Mouse (Mus musculus) midbrain, postnatal 0 days (tissue): ENCODE data around the gene Rap2c. TPM values are rescaled to one million over a fixed set of nuclear protein-coding genes. Genes with fewer than 3 reads are reported as not detected.

Experiments used
- ATAC-seq: fragments of 200-750 bp; cut with Nextera tagmentation; 2 replicates; pipeline ENCODE4 v1.8.0; 2017; ENCODE audit warnings: moderate number of reproducible peaks, mild to moderate bottlenecking, moderate TSS enrichment, moderate library complexity; ENCODE audit not compliant: low FRiP score
- DNase-seq: peaks from one replicate; pipeline ENCODE4 v3.0.0-alpha.2; 2015; ENCODE audit warnings: low spot score
- H3K27ac ChIP-seq: fragments of 300-500 bp; sonication (generic); 2 replicates; pipeline ENCODE4 v1.5.1; 2014; ENCODE audit warnings: low read depth, mild to moderate bottlenecking, low read length, mixed read lengths
- H3K27me3 ChIP-seq: fragments of 300-500 bp; sonication (generic); 2 replicates; pipeline ENCODE4 v1.6.1; 2014; ENCODE audit warnings: low read length, control low read depth, mixed read lengths; ENCODE audit not compliant: insufficient read depth
- H3K36me3 ChIP-seq: fragments of 300-500 bp; sonication (generic); 2 replicates; pipeline ENCODE4 v1.6.1; 2014; ENCODE audit warnings: low read length, control low read depth, mixed read lengths; ENCODE audit not compliant: insufficient read depth
- H3K4me1 ChIP-seq: fragments of 300-500 bp; sonication (generic); 2 replicates; pipeline ENCODE4 v1.6.1; 2014; ENCODE audit warnings: mild to moderate bottlenecking, control low read depth, antibody characterized with exemption, low read length, mixed read lengths; ENCODE audit not compliant: insufficient read depth
- H3K4me2 ChIP-seq: fragments of 300-500 bp; sonication (generic); 2 replicates; pipeline ENCODE4 v1.6.1; 2014; ENCODE audit warnings: low read depth, mild to moderate bottlenecking, low read length, mixed read lengths; ENCODE audit not compliant: poor library complexity, severe bottlenecking
- H3K4me3 ChIP-seq: fragments of 300-500 bp; sonication (generic); 2 replicates; pipeline ENCODE4 v1.5.1; 2014; ENCODE audit warnings: low read depth, mild to moderate bottlenecking, low read length, moderate library complexity
- H3K9ac ChIP-seq: fragments of 300-500 bp; sonication (generic); replicated peaks from 2 replicates; pipeline ENCODE4 v1.6.1; 2014; ENCODE audit warnings: mild to moderate bottlenecking, low read length, moderate library complexity, mixed read lengths; ENCODE audit not compliant: poor library complexity, severe bottlenecking
- H3K9me3 ChIP-seq: fragments of 300-500 bp; sonication (generic); 2 replicates; pipeline ENCODE4 v1.6.1; 2016; ENCODE audit warnings: low read length, control low read depth
- CTCF ChIP-seq: IDR thresholded peaks from 2 replicates; pipeline ENCODE4 v1.5.1; 2016; ENCODE audit warnings: antibody characterized with exemption, mild to moderate bottlenecking
- WGBS: fragments of 180-500 bp; shearing (Covaris S2); extraction: QIAGEN DNeasy Blood & Tissue Kit; methylation state at CpG from one replicate; pipeline ENCODE4 v1.1.7; 2014; 5-methylcytosine and 5-hydroxymethylcytosine counted together
- polyA plus RNA-seq: library from polyadenylated mRNA; unstranded; fragments of >200 nt; fragmentation: Nextera tagmentation; extraction: Ambion mirVana; gene quantifications from 2 replicates; pipeline ENCODE4 v1.2.1, GENCODE M21; 2015
- total RNA-seq: library from RNA; depleted of rRNA; stranded (reverse); fragments of >200 nt; gene quantifications from 2 replicates; pipeline ENCODE4 v1.2.3, GENCODE M21; 2014; rRNA removed

Rap2c gene
- 20.9 and 22.8 TPM in 2 replicates for total RNA-seq
- polyA plus RNA-seq = 8.5 and 10.0 TPM in 2 replicates

DNA sequence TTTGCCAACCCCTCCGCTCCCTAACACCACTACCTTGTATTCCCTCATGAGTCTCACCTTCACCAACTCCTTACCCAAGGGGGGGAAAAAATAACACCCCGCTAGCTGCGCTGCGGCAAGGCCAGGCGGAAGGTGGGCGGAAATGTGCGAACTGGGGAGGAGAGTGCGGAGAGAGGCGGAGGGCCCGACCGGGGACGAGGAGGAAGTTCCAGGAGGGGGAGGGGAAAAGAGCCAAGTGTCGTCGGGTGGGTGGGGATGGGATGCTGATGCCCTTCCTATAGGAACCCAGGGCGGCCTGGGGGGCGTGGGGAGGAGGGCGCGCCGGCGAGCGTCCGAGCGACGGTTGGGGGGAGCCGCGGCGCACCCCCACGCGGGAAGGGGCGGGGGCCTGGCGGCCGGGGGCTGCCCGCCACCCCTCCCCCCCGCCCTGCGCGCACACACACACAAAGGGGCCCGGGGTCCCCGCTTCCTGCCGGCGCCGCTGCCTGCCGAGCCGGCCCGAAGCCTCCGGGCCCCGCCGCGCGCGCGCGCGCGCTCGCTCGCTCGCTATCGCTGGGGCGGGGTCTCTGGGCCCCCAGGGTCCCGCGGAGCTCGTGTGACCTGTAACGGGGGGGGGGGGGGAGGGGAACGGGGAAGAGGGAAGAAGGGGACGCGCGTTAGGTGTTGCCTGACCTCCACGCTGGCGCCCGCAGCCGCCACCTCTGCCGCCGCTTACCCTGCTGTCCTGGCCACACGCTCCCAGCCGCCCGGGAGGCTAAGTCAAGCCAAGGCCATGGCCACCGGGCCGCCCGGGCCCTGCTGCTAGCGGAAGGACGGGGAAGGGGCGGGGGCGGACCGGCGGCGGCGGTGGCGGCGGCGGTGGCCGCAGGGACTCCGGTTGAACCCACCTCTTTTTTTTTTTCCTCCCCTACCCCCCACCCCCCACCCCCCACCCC lies at the start of gene Rap2c:
Gene Rap2c, minus strand, starts transcription at position 168 of the 935 bp plus-strand sequence.
- H3K27ac ChIP-seq = peak within 1 kb of the TSS; percentile 78
- ATAC-seq (peak; percentile 86), DNase-seq (peak; percentile 72)
- H3K4me3 ChIP-seq = peak within 1 kb of the TSS; percentile 53
- H3K27me3 ChIP-seq = no peaks in the 10 kb centered on the region
- H3K9ac ChIP-seq = peak within 1 kb of the TSS; percentile 84
- no peaks in the 10 kb centered on the region for H3K4me1 ChIP-seq
- no peaks in the 10 kb centered on the region for H3K9me3 ChIP-seq
- H3K36me3 ChIP-seq = no peaks in the 10 kb centered on the region
- WGBS = 12% methylated on average over 9 of the region's 92 CpGs
- no peak for TF ChIP-seq CTCF
- peak within 1 kb of the TSS; percentile 55 for H3K4me2 ChIP-seq

DNA sequence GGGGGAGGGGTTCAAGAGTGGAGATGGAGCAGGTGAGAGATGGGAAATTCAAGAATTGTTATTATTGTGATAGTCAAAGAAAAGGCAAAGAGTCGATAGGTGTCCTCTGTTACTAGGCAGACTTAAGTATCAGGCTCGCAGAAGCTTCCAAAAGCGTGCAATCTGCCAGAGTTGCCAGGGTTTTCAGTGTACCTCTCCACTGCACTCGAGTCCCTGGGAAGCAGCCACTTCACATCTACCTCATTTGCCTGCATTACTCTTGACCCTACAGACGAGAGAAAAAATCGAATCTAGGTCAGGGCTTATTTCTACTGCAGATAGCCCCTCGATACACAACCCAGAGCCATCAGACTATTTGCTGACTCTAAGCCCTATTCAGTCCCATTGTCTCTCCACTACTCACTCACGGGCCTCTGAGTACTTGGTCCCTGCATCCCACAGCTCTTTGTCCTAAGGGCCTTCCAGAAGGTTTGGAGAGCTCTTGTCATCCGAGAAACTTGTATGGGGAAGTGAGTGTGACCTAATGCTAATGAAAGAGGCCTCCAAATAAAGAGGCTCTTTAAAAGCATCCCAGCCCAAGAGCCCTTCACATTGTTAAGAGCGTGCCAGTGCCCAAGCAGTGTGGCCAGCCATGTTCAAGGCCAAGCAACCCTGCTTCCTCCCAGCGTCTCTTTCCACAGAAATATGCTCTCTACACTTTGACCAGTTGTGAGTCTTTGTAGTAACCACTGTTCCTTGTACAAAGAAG lies 48.9 kb upstream of the Rap2c start:
- no peak for DNase-seq
- no peak overlapping the region for H3K4me2 ChIP-seq

DNA sequence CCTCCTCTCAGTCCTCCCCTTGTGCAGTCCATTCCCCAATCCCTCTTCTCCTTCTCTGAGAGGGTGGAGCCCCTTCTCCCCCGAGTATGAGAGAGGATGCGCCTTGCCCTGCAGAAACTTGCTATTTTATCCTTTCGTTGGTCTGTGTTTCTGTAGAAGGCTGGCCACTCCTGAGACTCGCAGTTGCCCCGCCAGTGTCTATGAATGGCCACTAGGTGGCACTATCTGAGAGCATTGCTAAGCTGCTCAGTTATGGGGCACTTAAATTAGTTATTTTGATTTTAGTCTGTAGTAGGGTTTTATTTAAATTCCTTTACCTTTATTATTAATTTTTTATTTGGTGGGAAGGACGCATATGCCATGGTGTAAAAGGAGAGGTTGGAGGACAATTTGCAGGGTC lies 48.0 kb upstream of the Rap2c start:
- Histone ChIP-seq H3K4me2 (no peak overlapping the region), H3K36me3 (no peaks in the 10 kb centered on the region), H3K9me3 (no peaks in the 10 kb centered on the region), H3K27ac (no peak overlapping the region), H3K9ac (no peak overlapping the region), H3K27me3 (no peaks in the 10 kb centered on the region), H3K4me1 (no peaks in the 10 kb centered on the region), H3K4me3 (no peak overlapping the region)
- WGBS = 21% methylated on average over 6 of the region's 6 CpGs
- no peak for ATAC-seq
- TF ChIP-seq CTCF = peak; percentile 72
- DNase-seq = peak; percentile 42

More for the DNA sequence above, 48.9 kb upstream of the Rap2c start:
- 75% methylated on average over 11 of the region's 11 CpGs for WGBS
- H3K9ac ChIP-seq = no peak overlapping the region
- no peak overlapping the region for H3K4me3 ChIP-seq
- no peaks in the 10 kb centered on the region for H3K36me3 ChIP-seq
- ATAC-seq = no peak
- no peaks in the 10 kb centered on the region for H3K9me3 ChIP-seq
- H3K27ac ChIP-seq = no peak overlapping the region
- no peaks in the 10 kb centered on the region for H3K27me3 ChIP-seq
- no peaks in the 10 kb centered on the region for H3K4me1 ChIP-seq
- TF ChIP-seq CTCF = no peak

DNA sequence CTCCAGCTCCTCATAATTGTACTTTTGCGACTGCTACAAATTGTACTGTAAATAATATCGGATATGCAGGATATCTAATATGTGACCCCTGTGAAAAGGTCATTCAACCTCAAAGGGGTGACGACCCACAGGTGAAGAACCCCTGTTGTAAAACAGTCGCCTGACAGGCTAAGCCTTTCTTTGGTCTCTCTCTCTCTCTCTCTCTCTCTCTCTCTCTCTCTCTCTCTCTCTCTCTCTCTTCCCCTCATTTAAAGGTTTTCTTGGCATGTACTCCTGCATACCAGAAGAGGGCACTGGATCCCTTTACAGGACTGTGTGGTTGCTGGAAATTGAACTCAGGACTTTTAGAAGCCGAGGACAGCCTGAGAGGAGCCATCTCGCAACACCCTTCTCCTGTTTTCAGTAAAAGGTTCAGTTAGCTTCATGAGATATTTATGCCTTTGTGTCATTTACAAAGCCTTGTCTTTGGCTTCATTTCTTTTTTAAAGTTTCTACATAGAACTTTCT lies 47.4 kb upstream of the Rap2c start:
- H3K27me3 ChIP-seq = no peaks in the 10 kb centered on the region
- DNase-seq = no peak
- no peak overlapping the region for H3K4me2 ChIP-seq
- no peaks in the 10 kb centered on the region for H3K36me3 ChIP-seq
- no peaks in the 10 kb centered on the region for H3K9me3 ChIP-seq
- 65% methylated on average over 6 of the region's 6 CpGs for WGBS
- TF ChIP-seq CTCF = peak; percentile 21; the same call in 1 of the 2 replicates
- no peak overlapping the region for H3K4me3 ChIP-seq
- no peak for ATAC-seq
- H3K9ac ChIP-seq = no peak overlapping the region
- H3K27ac ChIP-seq = no peak overlapping the region
- H3K4me1 ChIP-seq = no peaks in the 10 kb centered on the region

DNA sequence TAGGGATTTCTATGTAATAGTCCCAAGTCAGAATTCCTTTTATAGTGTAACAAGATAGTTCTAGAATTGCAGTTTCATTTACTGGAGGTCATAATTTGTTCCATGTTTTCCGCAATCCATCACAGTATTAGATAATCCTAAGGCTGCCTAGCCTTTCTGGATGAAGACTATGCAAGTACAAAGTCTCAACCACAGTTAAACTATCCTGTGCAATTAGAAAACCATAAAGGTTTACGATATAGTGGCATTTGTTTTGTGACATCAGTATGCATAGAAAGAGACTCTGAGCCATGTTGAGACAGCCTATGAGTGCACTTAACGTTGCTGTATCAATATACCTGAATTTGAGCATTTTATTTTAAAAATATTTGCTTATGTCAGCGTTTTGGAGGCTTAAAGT lies 42.4 kb upstream of the Rap2c start:
- H3K4me1 ChIP-seq = no peaks in the 10 kb centered on the region
- TF ChIP-seq CTCF = no peak
- H3K27ac ChIP-seq = no peak overlapping the region
- H3K4me2 ChIP-seq = no peak overlapping the region
- H3K4me3 ChIP-seq = no peak overlapping the region
- no peak overlapping the region for H3K9ac ChIP-seq
- ATAC-seq (no peak), DNase-seq (no peak)
- no peaks in the 10 kb centered on the region for H3K27me3 ChIP-seq
- H3K9me3 ChIP-seq = no peaks in the 10 kb centered on the region
- H3K36me3 ChIP-seq = no peaks in the 10 kb centered on the region
- 62% methylated on average over 4 of the region's 4 CpGs for WGBS
